Mouse (Mus musculus) myocyte (in vitro differentiated cells): Measurements from ENCODE around the gene Plekhj1.

Source experiments
- POLR2A ChIP-seq: IDR thresholded peaks from one replicate; pipeline ENCODE4 v1.6.1; 2011; ENCODE audit warnings: low read depth, mild to moderate bottlenecking, control low read depth, moderate library complexity; ENCODE audit not compliant: insufficient read length
- TCF12 ChIP-seq: IDR thresholded peaks from one replicate; pipeline ENCODE4 v1.6.1; 2011; ENCODE audit warnings: mild to moderate bottlenecking, control low read depth; ENCODE audit not compliant: poor library complexity, insufficient read depth, severe bottlenecking

DNA sequence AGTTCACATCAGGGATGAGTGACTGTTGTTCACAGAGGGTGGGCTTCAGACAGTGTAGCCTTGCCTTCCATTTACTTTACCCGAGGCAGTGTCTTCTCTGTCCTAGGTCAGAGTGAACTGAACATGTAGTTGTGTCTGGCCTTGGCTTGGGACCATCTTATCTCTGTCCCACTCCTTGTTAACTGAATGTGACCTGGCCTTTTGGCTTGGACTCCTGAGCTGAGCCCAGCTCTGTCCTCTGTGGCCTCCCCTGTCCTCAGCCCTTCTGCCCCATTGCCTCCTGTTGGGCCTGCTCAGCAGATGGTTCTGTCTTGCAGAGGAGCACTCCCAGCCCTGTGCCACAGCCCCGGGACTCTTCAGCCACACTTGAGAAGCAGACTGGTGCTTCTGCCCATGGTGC is 10.9 kb downstream of the Plekhj1 start:
- TF ChIP-seq POLR2A (no peak), TCF12 (no peak)
